Mouse (Mus musculus) megakaryocyte, embryonic 14.5 days (primary cell): Measurements from ENCODE around the gene 1600014C23Rik.

Source experiments
- FLI1 ChIP-seq: IDR thresholded peaks from 2 replicates; pipeline ENCODE4 v1.6.1; 2012; ENCODE audit warnings: low read length, inconsistent platforms, mixed read lengths
- GATA1 ChIP-seq: IDR thresholded peaks from 3 replicates; pipeline ENCODE4 v1.6.1; 2012; ENCODE audit warnings: mixed read lengths, low read length, inconsistent platforms, borderline replicate concordance

- TF ChIP-seq GATA1 (no peak), FLI1 (no peak)
Measured at GRCm38 (mm10) chr17:45752678-45753077, 19.0 kb upstream of the 1600014C23Rik start.
